Mouse (Mus musculus): Measurements from ENCODE around the gene Retn.
A peak's percentile ranks its signal among the peaks of the same experiment; 100 is the strongest.

The Retn gene

DNA sequence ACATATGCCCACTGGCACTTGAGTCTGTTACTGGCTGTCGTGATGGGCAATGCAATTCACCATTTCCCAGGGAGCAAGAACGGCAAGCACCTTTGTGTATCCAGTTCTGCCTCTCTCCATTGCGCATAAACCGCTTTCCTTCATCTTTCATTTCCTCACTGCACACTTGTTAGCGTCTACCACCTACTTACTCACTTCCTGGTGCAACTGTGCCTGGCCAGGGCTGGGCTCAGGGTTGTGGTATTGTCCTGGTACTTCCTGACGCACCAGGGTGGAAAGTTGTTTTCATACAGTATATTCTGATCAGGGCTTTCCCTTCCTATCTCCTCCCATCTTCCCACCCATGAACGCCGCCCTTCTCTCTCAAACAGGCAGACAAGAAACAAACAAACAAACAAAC lies 5.3 kb downstream of the Retn start:
- DNase-seq (ENCODE audit: low spot score), result no peak

DNA sequence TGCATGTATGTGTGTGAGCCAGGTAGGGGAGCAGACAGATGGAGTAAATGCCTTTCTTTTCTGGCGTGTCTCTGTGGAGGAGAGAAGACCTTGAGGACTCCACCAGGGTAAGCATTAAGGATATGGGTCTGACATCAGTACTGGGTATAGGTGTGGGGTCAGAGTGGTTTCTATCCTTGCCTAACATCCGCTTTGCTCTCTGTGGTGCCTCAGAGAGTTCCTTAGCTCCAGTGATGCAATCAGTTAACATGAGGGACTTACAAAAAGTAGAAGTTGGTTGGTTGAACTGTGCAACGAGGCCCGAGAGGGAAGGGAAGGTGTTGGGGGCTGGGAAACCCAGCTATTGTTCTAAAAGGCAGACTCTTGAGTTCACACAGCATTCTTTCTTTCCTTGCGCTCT lies 8.8 kb downstream of the Retn start:
- DNase-seq (ENCODE audit: low spot score), result no peak

DNA sequence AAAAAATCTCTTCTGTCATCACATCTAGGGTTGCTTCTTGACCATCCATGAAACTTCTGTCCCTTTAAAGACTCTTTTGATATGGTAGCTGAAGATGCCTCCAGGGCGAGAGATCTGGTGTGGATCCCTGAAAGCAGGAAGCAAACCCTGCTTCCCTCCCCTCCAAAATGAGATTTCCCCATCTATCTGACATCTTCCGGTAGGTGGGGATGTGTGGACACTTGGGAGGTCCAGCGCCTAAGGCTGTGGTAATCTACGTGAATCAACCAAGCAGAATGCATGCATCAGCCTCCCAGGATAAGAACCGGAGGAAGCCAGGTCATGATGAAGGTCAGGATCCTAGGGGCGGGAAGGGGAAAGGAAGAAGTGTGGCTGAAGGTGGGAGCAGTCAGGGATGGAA lies 9.9 kb downstream of the Retn start, which contains the start of gene Mcemp1:
Gene Mcemp1, plus strand, starts transcription at position 248 of the 400 bp plus-strand sequence.
- DNase-seq (ENCODE audit: low spot score), result no peak

- no peak for DNase-seq (ENCODE audit: low spot score)
These were observed 14.8 kb downstream of the Retn start for GRCm38 (mm10) chr8:3670388-3670787.

- DNase-seq (ENCODE audit: low spot score), result peak; percentile 66
These were observed 16.5 kb downstream of the Retn start, which contains the start of gene Fcor for GRCm38 (mm10) chr8:3671980-3672491. TSS of gene Fcor (minus strand) at chr8:3672362.

GRCm38 (mm10) chr8:3674671-3675070 lies 19.1 kb downstream of the Retn start:
- DNase-seq (ENCODE audit: low spot score), result no peak

DNA sequence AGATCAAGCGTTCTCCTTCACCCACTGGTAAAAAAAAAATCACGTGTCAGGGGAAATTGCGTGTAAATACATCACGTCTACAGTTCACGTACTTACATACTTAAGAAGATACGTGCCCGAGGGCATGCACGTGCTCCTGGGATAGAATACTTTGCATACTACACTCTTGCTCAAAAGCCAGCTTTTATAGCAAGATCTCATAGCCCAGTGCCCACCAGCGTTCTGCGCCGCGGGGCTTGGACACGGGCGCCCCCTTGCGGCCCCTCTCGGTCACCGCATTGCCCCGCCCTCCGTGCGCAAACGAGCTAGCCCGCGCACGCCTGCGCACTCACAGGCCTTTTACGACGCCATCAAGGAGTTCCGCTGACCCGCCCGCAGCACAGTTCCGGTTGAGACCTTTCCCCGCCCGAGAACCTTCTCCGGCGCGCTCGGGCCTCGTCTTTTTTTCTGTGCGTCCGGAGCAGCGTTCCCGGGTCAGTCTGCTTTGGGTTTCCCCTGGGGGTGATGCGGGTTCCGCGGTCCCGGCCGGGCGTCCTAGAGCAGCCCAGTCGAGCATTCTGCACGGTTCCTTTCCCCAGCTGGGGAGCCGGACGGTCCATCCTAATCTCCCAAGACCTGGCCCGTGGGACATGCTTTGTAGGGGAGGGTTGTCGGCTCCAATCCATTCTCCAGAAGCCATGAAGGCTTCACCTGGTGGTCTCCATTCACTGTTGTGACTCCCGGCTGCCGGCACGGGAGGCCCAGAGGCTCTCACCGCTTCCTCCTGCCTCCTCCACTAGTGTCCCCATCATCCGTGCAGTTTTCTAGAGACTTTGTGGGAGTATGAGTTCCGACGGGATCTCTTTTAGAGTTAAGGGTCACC lies 20.8 kb downstream of the Retn start, which contains the start of gene Trappc5:
Gene Trappc5, plus strand, starts transcription at position 169 of the 862 bp plus-strand sequence.
- peak; percentile 89 for DNase-seq (ENCODE audit: low spot score)

GRCm38 (mm10) chr8:3676993-3677579 lies 21.5 kb downstream of the Retn start:
- peak; percentile 28 for DNase-seq (ENCODE audit: low spot score)

GRCm38 (mm10) chr8:3678831-3679230 lies 23.3 kb downstream of the Retn start:
- no peak for DNase-seq (ENCODE audit: low spot score)

- no peak for DNase-seq (ENCODE audit: low spot score)
These were observed 23.7 kb downstream of the Retn start for GRCm38 (mm10) chr8:3679236-3679635.

DNA sequence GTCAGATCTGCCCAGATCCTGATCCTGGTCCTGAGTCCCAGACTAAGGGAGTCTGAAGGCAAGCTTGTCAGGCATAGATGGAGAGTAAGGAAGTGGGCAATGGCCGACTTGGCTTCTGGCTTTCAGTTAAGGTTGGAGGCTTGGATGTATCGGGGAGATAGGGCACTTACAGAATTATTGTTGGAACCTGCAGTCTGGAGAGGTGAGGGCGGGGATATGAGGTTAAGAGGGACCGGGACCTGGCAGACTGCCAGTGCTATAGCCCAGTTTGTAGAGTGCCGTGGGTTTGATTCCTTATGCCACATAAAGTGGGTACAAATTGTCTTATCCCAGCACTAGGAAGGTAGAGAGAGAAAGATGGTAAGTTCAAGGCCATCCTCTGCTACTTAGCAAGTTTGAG lies 24.1 kb downstream of the Retn start:
- DNase-seq (ENCODE audit: low spot score), result no peak

DNA sequence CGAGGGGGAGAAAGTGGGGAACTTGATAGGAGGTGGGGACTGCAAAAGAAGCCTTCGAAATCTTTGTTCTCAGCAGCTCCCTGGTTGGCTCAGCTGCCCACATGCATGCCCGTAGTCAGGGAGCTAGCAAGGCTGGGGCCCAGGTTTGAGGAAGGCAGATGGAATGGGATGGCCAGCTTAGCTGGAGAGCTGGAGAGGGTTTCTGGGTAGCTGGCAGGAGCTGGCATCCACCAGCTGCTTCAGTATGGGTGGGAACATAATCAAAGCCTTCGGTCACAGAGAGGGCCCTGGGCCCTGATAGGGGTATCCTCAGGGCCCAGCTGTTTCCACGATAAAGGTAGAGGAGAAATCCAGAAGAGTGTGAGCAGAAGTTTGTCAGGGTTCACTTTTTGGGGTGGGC lies 26.9 kb downstream of the Retn start:
- DNase-seq (ENCODE audit: low spot score), result no peak

GRCm38 (mm10) chr8:3683408-3684176 lies 28.0 kb downstream of the Retn start:
- DNase-seq (ENCODE audit: low spot score), result no peak

DNA sequence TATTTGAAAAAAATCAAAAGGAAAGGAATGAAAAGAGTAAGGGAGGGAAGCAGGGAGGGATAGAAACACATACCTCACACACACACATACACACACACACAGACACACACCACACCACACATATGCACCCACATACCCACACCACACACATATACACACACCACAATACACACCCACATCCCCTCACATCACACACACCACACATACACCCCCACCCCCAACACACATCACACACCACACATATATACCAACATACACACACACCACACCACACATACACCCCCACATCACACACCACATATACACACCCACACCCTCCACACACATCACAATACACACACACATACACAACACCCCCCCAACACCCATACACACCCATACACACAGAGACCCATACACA lies 29.0 kb downstream of the Retn start:
- DNase-seq (ENCODE audit: low spot score), result no peak

DNA sequence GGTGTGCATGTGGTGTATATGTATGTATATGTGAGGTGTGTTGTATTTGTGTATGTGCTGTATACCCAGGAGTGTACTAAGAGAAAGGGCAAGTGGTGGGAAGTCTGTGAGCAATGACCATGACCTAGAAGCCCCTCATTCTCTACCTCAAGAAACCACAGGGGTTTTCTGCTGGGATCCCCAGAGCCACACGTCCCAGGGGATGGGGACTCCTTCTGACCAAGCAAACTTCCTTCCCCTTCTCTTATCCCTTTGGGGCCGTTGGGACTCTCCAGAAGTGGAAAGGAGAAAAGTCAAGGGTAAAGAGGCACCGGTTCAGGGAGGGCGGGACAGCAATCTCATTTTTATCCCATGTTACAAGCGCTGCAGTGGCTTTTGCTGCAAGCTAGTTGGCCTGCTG lies 29.9 kb downstream of the Retn start:
- DNase-seq (ENCODE audit: low spot score), result no peak

- no peak for DNase-seq (ENCODE audit: low spot score)
These were observed 32.0 kb downstream of the Retn start for GRCm38 (mm10) chr8:3687537-3687936.

- DNase-seq (ENCODE audit: low spot score), result no peak
These were observed 35.2 kb downstream of the Retn start for GRCm38 (mm10) chr8:3690774-3691173.

DNA sequence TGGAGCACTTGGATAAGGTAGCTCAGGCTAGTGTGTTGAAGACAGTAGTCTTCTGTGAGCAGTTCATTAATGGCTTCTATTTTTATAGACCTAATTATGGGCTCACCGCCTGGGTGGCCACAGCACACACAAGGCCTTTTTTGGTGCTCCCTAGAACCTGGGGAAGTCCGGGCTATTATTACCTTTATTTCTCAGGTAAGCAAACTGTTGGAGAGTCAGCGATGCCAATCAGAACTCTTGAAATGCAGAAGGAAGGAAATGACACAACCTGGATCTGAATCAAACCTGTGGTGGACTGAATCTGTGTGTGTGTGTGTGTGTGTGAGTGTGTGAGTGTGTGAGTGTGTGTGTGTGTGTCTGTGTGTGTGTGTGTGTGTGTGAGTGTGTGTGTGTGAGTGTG lies 38.6 kb downstream of the Retn start, which contains the start of gene Fcer2a:
Gene Fcer2a, minus strand, starts transcription at position 55 of the 400 bp plus-strand sequence.
- DNase-seq (ENCODE audit: low spot score), result no peak

DNA sequence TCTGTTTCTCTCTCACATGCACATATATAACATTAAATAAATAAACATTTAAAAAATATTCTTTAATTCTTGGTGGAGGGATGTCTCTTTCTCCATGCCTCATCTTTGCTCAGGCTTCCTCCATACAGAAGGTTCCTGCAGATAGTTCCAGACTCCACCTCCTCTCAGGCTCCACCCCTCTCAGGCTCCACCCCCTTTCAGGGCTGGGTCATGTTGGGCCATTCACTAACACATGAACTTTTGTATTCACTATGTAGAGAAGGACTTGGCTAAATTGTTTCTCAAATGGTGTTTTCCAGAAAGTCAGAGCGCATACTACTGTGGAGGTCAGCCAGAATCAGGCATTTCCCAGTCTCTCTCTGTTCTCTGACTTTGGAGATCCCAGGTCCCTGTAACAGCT lies 45.9 kb downstream of the Retn start:
- DNase-seq (ENCODE audit: low spot score), result no peak

- peak; percentile 26 for DNase-seq (ENCODE audit: low spot score)
These were observed 50.1 kb downstream of the Retn start for GRCm38 (mm10) chr8:3705711-3706110.

DNA sequence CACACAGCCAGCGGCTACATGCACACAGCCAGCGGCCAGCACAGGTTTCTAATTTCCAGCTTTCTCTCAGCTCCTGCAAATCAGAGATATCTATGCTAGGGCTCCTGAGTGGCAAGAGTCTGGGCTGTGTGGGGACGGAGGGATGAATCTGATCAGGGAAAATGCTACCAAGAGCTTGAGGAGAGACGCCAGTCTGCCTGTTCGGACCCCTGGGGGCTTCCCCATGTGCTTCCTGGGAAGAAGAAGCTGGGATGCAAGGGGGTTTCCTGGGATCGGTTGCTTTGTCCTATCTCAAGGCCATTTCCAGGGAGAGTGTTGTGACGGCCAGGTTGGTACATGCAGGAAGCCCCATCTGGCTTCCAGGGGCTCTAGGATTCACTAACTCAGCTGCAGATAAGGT lies 52.0 kb downstream of the Retn start:
- DNase-seq (ENCODE audit: low spot score), result no peak

Data from c-Kit-positive CD71-positive TER-119-positive erythroid progenitor cells, embryonic 14.5 days (primary cell).